26 mouse cellular contexts compared by ENCODE assay signal in genomic region chr2:32530479-32530878, GRCm38 (mm10). TPM values are rescaled to one million over a fixed set of nuclear protein-coding genes. Genes with fewer than 3 reads are reported as not detected.
DNase-seq lines count a peak whose midpoint lies in the region; ATAC-seq and TF ChIP-seq lines count a peak whose summit lies in the region.
"Had no signal": no experiment of that assay in that cellular context is flagged by ENCODE, and none has a peak within 500 bp of the region (broad histone marks: within the 10 kb centered on the region; RNA-seq: fewer than 3 reads in every experiment).

No protein-coding gene starts in this region.

- H3K4me1 ChIP-seq in kidney, embryonic 15.5 days, result peaks cover 23% of the 10 kb centered on the region
- H3K4me1 ChIP-seq in MEL (ENCODE audit: control insufficient read depth in 1 of 2, insufficient read depth in 2 of 2, low read length in 2 of 2), result peaks cover 4 to 5% of the 10 kb centered on the region in 2 experiments; a peak in 3 of 4 replicates
- peaks cover 19% of the 10 kb centered on the region for H3K4me1 ChIP-seq in small intestine, adult 2 months (ENCODE audit: control insufficient read depth, insufficient read depth, insufficient read length, low read length)
- peaks cover 11% of the 10 kb centered on the region for H3K4me1 ChIP-seq in midbrain, embryonic 15.5 days

- H3K9ac ChIP-seq in kidney, embryonic 15.5 days, result no peak overlapping the region
- H3K9ac ChIP-seq in MEL (ENCODE audit: control insufficient read depth, low read depth, low read length, poor library complexity, severe bottlenecking), result no peak overlapping the region
- no peak overlapping the region for H3K9ac ChIP-seq in midbrain, embryonic 15.5 days
- H3K9ac ChIP-seq: hindbrain, embryonic 13.5 days had no signal

- H3K4me2 ChIP-seq in kidney, embryonic 15.5 days, result no peak overlapping the region
- no peak overlapping the region for H3K4me2 ChIP-seq in midbrain, embryonic 15.5 days
- H3K4me2 ChIP-seq: hindbrain, embryonic 13.5 days had no signal

- H3K36me3 ChIP-seq in kidney, embryonic 15.5 days, result no peaks in the 10 kb centered on the region
- H3K36me3 ChIP-seq in MEL (ENCODE audit: control insufficient read depth in 1 of 2, insufficient read depth in 2 of 2, low read length in 2 of 2), result no peaks in the 10 kb centered on the region
- no peaks in the 10 kb centered on the region for H3K36me3 ChIP-seq in small intestine, adult 2 months (ENCODE audit: control insufficient read depth, insufficient read depth, low read length)
- H3K36me3 ChIP-seq in midbrain, embryonic 15.5 days (replicated peaks), result no peaks in the 10 kb centered on the region
- H3K36me3 ChIP-seq: embryonic facial prominence, embryonic 10.5 days; forebrain, embryonic 10.5 days; G1E; heart, embryonic 10.5 days; hindbrain, embryonic 13.5 days had no signal

- no peak overlapping the region for H3K4me3 ChIP-seq in kidney, embryonic 15.5 days (replicated peaks)
- no peak overlapping the region for H3K4me3 ChIP-seq in MEL (ENCODE audit: control insufficient read depth in 1 of 2, insufficient read depth in 1 of 2, low read depth in 2 of 2, low read length in 2 of 2)
- no peak overlapping the region for H3K4me3 ChIP-seq in small intestine, adult 2 months (ENCODE audit: low read depth, low read length)
- H3K4me3 ChIP-seq in midbrain, embryonic 15.5 days, result no peak overlapping the region
- H3K4me3 ChIP-seq: embryonic facial prominence, embryonic 10.5 days; forebrain, embryonic 10.5 days; heart, embryonic 10.5 days; hindbrain, embryonic 13.5 days had no signal

- no peak for ATAC-seq in kidney, embryonic 15.5 days (replicated peaks; ENCODE audit: low FRiP score)
- ATAC-seq in granulocyte monocyte progenitor cell, adult 5-6 weeks (replicated peaks; ENCODE audit: poor library complexity, severe bottlenecking), result peak; percentile 34
- ATAC-seq in midbrain, embryonic 15.5 days (replicated peaks), result no peak
- ATAC-seq: CD4-positive, CD25-positive, alpha-beta regulatory T cell, adult 4 months; forebrain, embryonic 14.5 days; hindbrain, postnatal 0 days had no signal

- no peaks in the 10 kb centered on the region; the same call in 1 of the 2 replicates for H3K79me2 ChIP-seq in MEL (ENCODE audit: control insufficient read depth, insufficient read depth, low read length, poor library complexity)

- no peak for TF ChIP-seq POLR2A in MEL (IDR thresholded peaks at IDR 0.05; ENCODE audit: control insufficient read depth in 1 of 2, insufficient read depth in 1 of 2, low read depth in 1 of 2, low read length in 2 of 2, poor library complexity in 1 of 2)
- peak; percentile 32; the same call in 1 of the 2 replicates for TF ChIP-seq POLR2A in small intestine, adult 2 months (IDR thresholded peaks at IDR 0.05; ENCODE audit: low read depth, low read length)

- TF ChIP-seq EP300 in MEL (IDR thresholded peaks at IDR 0.05; ENCODE audit: low read depth in 1 of 2, low read length in 2 of 2), result no peak

- DNase-seq in kidney, adult 18-20 months, result peak; percentile 36
- peak; percentile 23 for DNase-seq in MEL (ENCODE audit: low read depth, low spot score)
- DNase-seq in urinary bladder, postnatal 14 days (ENCODE audit: low spot score), result no peak
- DNase-seq: adrenal gland, postnatal 25 days; B cell, adult 2 months; cerebellum, adult 18-20 months; cerebellum, adult 9-11 months; cerebellum, postnatal 36 days; gastrocnemius, postnatal 36 days; heart, adult 18-20 months; heart, postnatal 10 days; heart, postnatal 4 days had no signal

- 78% methylated on average over 2 of the region's 2 CpGs for WGBS in kidney, embryonic 15.5 days
- 57% methylated on average over 2 of the region's 2 CpGs for WGBS in small intestine, adult 2 months
- 74% methylated on average over 2 of the region's 2 CpGs for WGBS in midbrain, embryonic 15.5 days

- H3K9me3 ChIP-seq in kidney, embryonic 15.5 days (replicated peaks), result no peaks in the 10 kb centered on the region
- H3K9me3 ChIP-seq in MEL (replicated peaks; ENCODE audit: insufficient read depth, low read length), result no peaks in the 10 kb centered on the region
- no peaks in the 10 kb centered on the region for H3K9me3 ChIP-seq in midbrain, embryonic 15.5 days
- H3K9me3 ChIP-seq: embryonic facial prominence, embryonic 10.5 days; forebrain, embryonic 10.5 days; G1E; heart, embryonic 10.5 days; hindbrain, embryonic 13.5 days had no signal

- no peak for TF ChIP-seq CTCF in MEL (IDR thresholded peaks at IDR 0.05 in 2 of 3, conservative IDR thresholded peaks at IDR 0.05 in 1 of 3; ENCODE audit: control insufficient read depth in 1 of 3, insufficient read depth in 1 of 3, low read depth in 2 of 3, low read length in 3 of 3, poor library complexity in 1 of 3, severe bottlenecking in 1 of 3)
- TF ChIP-seq CTCF in small intestine, adult 2 months (IDR thresholded peaks at IDR 0.05; ENCODE audit: extremely low read depth, insufficient read length, insufficient replicate concordance, low read depth, low read length), result no peak

- H3K27ac ChIP-seq in kidney, embryonic 15.5 days, result no peak overlapping the region
- no peak overlapping the region for H3K27ac ChIP-seq in MEL (ENCODE audit: control insufficient read depth, low read depth, low read length)
- peak overlapping the region; percentile 79 for H3K27ac ChIP-seq in small intestine, adult 2 months (ENCODE audit: insufficient read depth, low read depth, low read length)
- no peak overlapping the region for H3K27ac ChIP-seq in midbrain, embryonic 15.5 days
- H3K27ac ChIP-seq: embryonic facial prominence, embryonic 10.5 days; forebrain, embryonic 10.5 days; heart, embryonic 10.5 days; hindbrain, embryonic 13.5 days; hindbrain, postnatal 0 days had no signal

- TF ChIP-seq RAD21 in MEL (IDR thresholded peaks at IDR 0.05; ENCODE audit: low read depth, low read length), result no peak

- no peaks in the 10 kb centered on the region for H3K27me3 ChIP-seq in kidney, embryonic 15.5 days
- peaks cover 3% of the 10 kb centered on the region in 2 experiments; a peak in 2 of 4 replicates for H3K27me3 ChIP-seq in MEL (ENCODE audit: control insufficient read depth in 1 of 2, insufficient read depth in 2 of 2, low read length in 2 of 2)
- H3K27me3 ChIP-seq in small intestine, adult 2 months (ENCODE audit: control insufficient read depth, insufficient read depth, low read length), result no peaks in the 10 kb centered on the region
- H3K27me3 ChIP-seq in midbrain, embryonic 15.5 days (replicated peaks), result no peaks in the 10 kb centered on the region
- H3K27me3 ChIP-seq: hindbrain, embryonic 13.5 days had no signal

RNA-seq across cellular contexts. Expression of gene Fam102a, which starts 4.7 kb away (rescaled TPM):
- 14.5 and 15.0 TPM in 2 replicates for polyA plus RNA-seq in kidney, embryonic 15.5 days (2015; fragmentation: Nextera tagmentation; extraction: Ambion mirVana)
- 1.5 and 2.4 TPM in 2 replicates for total RNA-seq in MEL (2012; rRNA removed)
- polyA plus RNA-seq in MEL (2012; ENCODE audit: insufficient read depth in 1 of 2, insufficient read length in 2 of 2, low read depth in 1 of 2, low replicate concordance in 2 of 2, missing spikeins in 1 of 2), result 1 to 10 TPM in 1 of 2 experiments, not detected in 1; 1.8 TPM
- 2.4 and 3.8 TPM in 2 replicates for total RNA-seq in granulocyte monocyte progenitor cell, adult 5-6 weeks (2014; fragmentation: Nextera tagmentation)
- total RNA-seq in granulocyte monocyte progenitor cell, adult 5-6 weeks (2017), result 1.3 and 1.5 TPM in 2 replicates
- 55.2 and 96.2 TPM in 2 replicates for polyA plus RNA-seq in small intestine, adult 2 months (2012; rRNA removed)
- polyA plus RNA-seq in midbrain, embryonic 15.5 days (2015; fragmentation: Nextera tagmentation; extraction: Ambion mirVana), result 7.3 TPM in 2 replicates

RNA-seq across cellular contexts. Expression of gene Dpm2, which starts 40.2 kb away (rescaled TPM):
- 103 and 107 TPM in 2 replicates for polyA plus RNA-seq in kidney, embryonic 15.5 days (2015; fragmentation: Nextera tagmentation; extraction: Ambion mirVana)
- 39.5 and 45.8 TPM in 2 replicates for total RNA-seq in MEL (2012; rRNA removed)
- 100 to 1,000 TPM in 1 of 2 experiments, not detected in 1; 109 TPM for polyA plus RNA-seq in MEL (2012; ENCODE audit: insufficient read depth in 1 of 2, insufficient read length in 2 of 2, low read depth in 1 of 2, low replicate concordance in 2 of 2, missing spikeins in 1 of 2)
- 93.4 and 126 TPM in 2 replicates for total RNA-seq in granulocyte monocyte progenitor cell, adult 5-6 weeks (2014; fragmentation: Nextera tagmentation)
- total RNA-seq in granulocyte monocyte progenitor cell, adult 5-6 weeks (2017), result 32.8 and 33.4 TPM in 2 replicates
- 49.3 and 87.5 TPM in 2 replicates for polyA plus RNA-seq in small intestine, adult 2 months (2012; rRNA removed)
- polyA plus RNA-seq in midbrain, embryonic 15.5 days (2015; fragmentation: Nextera tagmentation; extraction: Ambion mirVana), result 145 and 150 TPM in 2 replicates

RNA-seq across cellular contexts. Expression of gene Pip5kl1, which starts 44.1 kb away (rescaled TPM):
- 2.0 and 2.7 TPM in 2 replicates for polyA plus RNA-seq in kidney, embryonic 15.5 days (2015; fragmentation: Nextera tagmentation; extraction: Ambion mirVana)
- total RNA-seq in MEL (2012; rRNA removed), result 0.56 and 0.58 TPM in 2 replicates
- polyA plus RNA-seq in MEL (2012; ENCODE audit: insufficient read depth in 1 of 2, insufficient read length in 2 of 2, low read depth in 1 of 2, low replicate concordance in 2 of 2, missing spikeins in 1 of 2), result under 1 TPM in 1 of 2 experiments, not detected in 1; 0.22 TPM
- 1.8 TPM in 1 of 2 replicates, not detected in the other for total RNA-seq in granulocyte monocyte progenitor cell, adult 5-6 weeks (2014; fragmentation: Nextera tagmentation)
- total RNA-seq in granulocyte monocyte progenitor cell, adult 5-6 weeks (2017), result not detected in 2 replicates
- 0.15 and 0.25 TPM in 2 replicates for polyA plus RNA-seq in small intestine, adult 2 months (2012; rRNA removed)
- 11.3 and 11.8 TPM in 2 replicates for polyA plus RNA-seq in midbrain, embryonic 15.5 days (2015; fragmentation: Nextera tagmentation; extraction: Ambion mirVana)
- total RNA-seq: adrenal gland, postnatal 25 days; gastrocnemius, adult 8-10 months; gastrocnemius, postnatal 36 days; heart, adult 18-20 months; heart, postnatal 10 days had no signal
- polyA plus RNA-seq: CD4-positive, CD25-positive, alpha-beta regulatory T cell, adult 4 months; heart, embryonic 14.5 days had no signal

RNA-seq across cellular contexts. Expression of gene 9430097D07Rik, which starts 45.0 kb away (rescaled TPM):
- 0.10 and 0.17 TPM in 2 replicates for polyA plus RNA-seq in kidney, embryonic 15.5 days (2015; fragmentation: Nextera tagmentation; extraction: Ambion mirVana)
- total RNA-seq in MEL (2012; rRNA removed), result 0.12 and 0.13 TPM in 2 replicates
- polyA plus RNA-seq in MEL (2012; ENCODE audit: insufficient read depth in 1 of 2, insufficient read length in 2 of 2, low read depth in 1 of 2, low replicate concordance in 2 of 2, missing spikeins in 1 of 2), result under 1 TPM in 1 of 2 experiments, not detected in 1; 0.11 TPM
- not detected in 2 replicates for total RNA-seq in granulocyte monocyte progenitor cell, adult 5-6 weeks (2014; fragmentation: Nextera tagmentation)
- not detected in 2 replicates for total RNA-seq in granulocyte monocyte progenitor cell, adult 5-6 weeks (2017)
- not detected in 2 replicates for polyA plus RNA-seq in small intestine, adult 2 months (2012; rRNA removed)
- polyA plus RNA-seq in midbrain, embryonic 15.5 days (2015; fragmentation: Nextera tagmentation; extraction: Ambion mirVana), result 0.60 and 0.86 TPM in 2 replicates
- total RNA-seq: adrenal gland, postnatal 25 days; gastrocnemius, adult 8-10 months; gastrocnemius, postnatal 36 days; heart, adult 18-20 months; heart, postnatal 10 days; heart, postnatal 4 days had no signal
- polyA plus RNA-seq: CD4-positive, CD25-positive, alpha-beta regulatory T cell, adult 4 months; G1E; heart, embryonic 14.5 days had no signal

RNA-seq across cellular contexts. Expression of gene St6galnac4, which starts 56.4 kb away (rescaled TPM):
- polyA plus RNA-seq in kidney, embryonic 15.5 days (2015; fragmentation: Nextera tagmentation; extraction: Ambion mirVana), result 22.3 and 23.2 TPM in 2 replicates
- total RNA-seq in MEL (2012; rRNA removed), result 44.3 and 58.3 TPM in 2 replicates
- polyA plus RNA-seq in MEL (2012; ENCODE audit: insufficient read depth in 1 of 2, insufficient read length in 2 of 2, low read depth in 1 of 2, low replicate concordance in 2 of 2, missing spikeins in 1 of 2), result 100 to 1,000 TPM in 1 of 2 experiments, not detected in 1; 109 TPM
- total RNA-seq in granulocyte monocyte progenitor cell, adult 5-6 weeks (2014; fragmentation: Nextera tagmentation), result 37.5 and 51.7 TPM in 2 replicates
- 26.0 and 31.9 TPM in 2 replicates for total RNA-seq in granulocyte monocyte progenitor cell, adult 5-6 weeks (2017)
- 9.1 and 9.6 TPM in 2 replicates for polyA plus RNA-seq in small intestine, adult 2 months (2012; rRNA removed)
- polyA plus RNA-seq in midbrain, embryonic 15.5 days (2015; fragmentation: Nextera tagmentation; extraction: Ambion mirVana), result 33.3 and 36.5 TPM in 2 replicates
